ENCODE assay signal across 23 mouse cellular contexts in the genomic region with DNA sequence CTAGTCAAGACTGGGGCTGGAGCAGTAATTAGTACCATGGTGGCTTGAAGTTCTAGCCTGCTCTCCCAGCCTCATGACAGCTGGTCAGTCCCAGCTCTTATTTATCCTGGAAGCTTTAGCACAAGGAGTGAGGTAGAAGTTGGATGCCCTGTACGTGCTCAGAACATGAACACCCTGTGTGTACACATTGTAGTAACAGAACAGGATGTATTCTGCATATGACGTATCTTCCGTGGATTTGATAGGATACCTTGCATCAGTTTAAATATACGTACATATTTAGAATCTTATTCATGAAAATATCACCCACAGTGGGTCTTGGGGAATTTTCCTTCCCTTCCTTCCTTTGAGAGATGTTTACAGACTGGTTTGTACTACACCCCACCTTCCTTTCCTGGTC.
"Had no signal": no experiment of that assay in that cellular context is flagged by ENCODE, and none has a peak within 500 bp of the region (broad histone marks: within the 10 kb centered on the region; RNA-seq: fewer than 3 reads in every experiment).

No protein-coding gene starts in this region.

- ATAC-seq: forebrain, embryonic 13.5 days; forebrain, embryonic 14.5 days; forebrain, embryonic 15.5 days; forebrain, embryonic 16.5 days; forebrain, postnatal 0 days had no signal

- DNase-seq: cerebellum, adult 18-20 months; cerebellum, adult 8-10 months; cerebellum, adult 9-10 months; cerebellum, adult 9-11 months; cerebellum, postnatal 36 days; embryo, embryonic 11 days; forebrain, postnatal 0 days; gastrocnemius, adult 2 months; gastrocnemius, postnatal 10 days; gastrocnemius, postnatal 14 days; gastrocnemius, postnatal 25 days; gastrocnemius, postnatal 36 days had no signal

- H3K4me1 ChIP-seq: forebrain, embryonic 12.5 days; forebrain, embryonic 15.5 days had no signal

- H3K36me3 ChIP-seq: embryonic facial prominence, embryonic 10.5 days; embryonic facial prominence, embryonic 12.5 days; embryonic facial prominence, embryonic 13.5 days; embryonic facial prominence, embryonic 15.5 days; forebrain, embryonic 10.5 days; forebrain, embryonic 12.5 days; forebrain, embryonic 15.5 days had no signal

- H3K9ac ChIP-seq: embryonic facial prominence, embryonic 12.5 days; embryonic facial prominence, embryonic 13.5 days; embryonic facial prominence, embryonic 15.5 days; forebrain, embryonic 12.5 days; forebrain, embryonic 13.5 days; forebrain, embryonic 15.5 days; forebrain, postnatal 0 days had no signal

- H3K27ac ChIP-seq: embryonic facial prominence, embryonic 10.5 days; embryonic facial prominence, embryonic 12.5 days; embryonic facial prominence, embryonic 13.5 days; embryonic facial prominence, embryonic 15.5 days; forebrain, embryonic 10.5 days; forebrain, embryonic 12.5 days; forebrain, embryonic 13.5 days; forebrain, embryonic 15.5 days; gastrocnemius, adult 2 months had no signal

- H3K4me2 ChIP-seq: embryonic facial prominence, embryonic 12.5 days; embryonic facial prominence, embryonic 13.5 days; embryonic facial prominence, embryonic 15.5 days; forebrain, embryonic 12.5 days; forebrain, embryonic 13.5 days; forebrain, embryonic 15.5 days had no signal

- H3K9me3 ChIP-seq: embryonic facial prominence, embryonic 10.5 days; embryonic facial prominence, embryonic 12.5 days; embryonic facial prominence, embryonic 13.5 days; embryonic facial prominence, embryonic 15.5 days; forebrain, embryonic 10.5 days; forebrain, embryonic 12.5 days; forebrain, embryonic 13.5 days; forebrain, embryonic 15.5 days had no signal

- H3K27me3 ChIP-seq: embryonic facial prominence, embryonic 12.5 days; embryonic facial prominence, embryonic 13.5 days; embryonic facial prominence, embryonic 15.5 days; forebrain, embryonic 12.5 days; forebrain, embryonic 13.5 days; forebrain, embryonic 15.5 days had no signal

- H3K4me3 ChIP-seq: embryonic facial prominence, embryonic 10.5 days; embryonic facial prominence, embryonic 12.5 days; embryonic facial prominence, embryonic 13.5 days; embryonic facial prominence, embryonic 15.5 days; erythroblast, embryonic 14.5 days; forebrain, embryonic 10.5 days; forebrain, embryonic 12.5 days; forebrain, embryonic 13.5 days; forebrain, embryonic 15.5 days; gastrocnemius, adult 2 months had no signal
